Mouse (Mus musculus) CD4-positive, CD25-positive, alpha-beta regulatory T cell, adult 4 months (primary cell): ENCODE measurements at regions not wholly inside any gene's neighbourhood (a gene's known extent, or its start where the extent isn't known, plus 50 kb on each side); places are given as distances from the start of the nearest gene placed in this dataset.
A peak's percentile ranks its signal among the peaks of the same experiment; 100 is the strongest.

ENCODE experiments used
- ATAC-seq: one replicate; pipeline ENCODE4 v1.8.0; 2017

GRCm38 (mm10) chr3:52693813-52694212 lies 323.2 kb downstream of the Cog6 start:
- no peak for ATAC-seq

- no peak for ATAC-seq
Measured at GRCm38 (mm10) chr3:52685434-52686181, 331.4 kb downstream of the Cog6 start.

GRCm38 (mm10) chr3:52680824-52681388 lies 336.1 kb downstream of the Cog6 start:
- ATAC-seq = no peak

GRCm38 (mm10) chr3:52676886-52677670 lies 340.0 kb downstream of the Cog6 start:
- peak; percentile 76 for ATAC-seq

- ATAC-seq = peak; percentile 90
Measured at GRCm38 (mm10) chr3:52670628-52671028, 346.4 kb downstream of the Cog6 start.

GRCm38 (mm10) chr3:52663161-52663602 lies 353.9 kb downstream of the Cog6 start:
- ATAC-seq = no peak

- no peak for ATAC-seq
Measured at GRCm38 (mm10) chr3:52662164-52662908, 354.7 kb downstream of the Cog6 start.

GRCm38 (mm10) chr3:52653006-52653405 lies 364.0 kb downstream of the Cog6 start:
- no peak for ATAC-seq

- ATAC-seq = no peak
Measured at GRCm38 (mm10) chr3:52652476-52652870, 364.6 kb downstream of the Cog6 start.

GRCm38 (mm10) chr3:52651862-52652475 lies 365.1 kb downstream of the Cog6 start:
- peak; percentile 37 for ATAC-seq

GRCm38 (mm10) chr3:52650071-52650470 lies 367.0 kb downstream of the Cog6 start:
- no peak for ATAC-seq

GRCm38 (mm10) chr3:52648836-52649500 lies 368.1 kb downstream of the Cog6 start:
- no peak for ATAC-seq

GRCm38 (mm10) chr3:52647900-52648299 lies 369.1 kb downstream of the Cog6 start:
- ATAC-seq = peak; percentile 58

GRCm38 (mm10) chr3:52647161-52647692 lies 369.8 kb downstream of the Cog6 start:
- ATAC-seq = no peak

- no peak for ATAC-seq
Measured at GRCm38 (mm10) chr3:52645156-52645555, 371.9 kb downstream of the Cog6 start.

GRCm38 (mm10) chr3:52644178-52645128 lies 372.6 kb downstream of the Cog6 start:
- peak; percentile 2 for ATAC-seq

- peak; percentile 85 for ATAC-seq
Measured at GRCm38 (mm10) chr3:52643796-52644177, 373.2 kb downstream of the Cog6 start.

- ATAC-seq = no peak
Measured at GRCm38 (mm10) chr3:52643100-52643551, 373.9 kb downstream of the Cog6 start.

- no peak for ATAC-seq
Measured at GRCm38 (mm10) chr3:52641226-52642181, 373.4 kb downstream of the Foxo1 start.
